Mouse (Mus musculus) heart, adult 2 months (tissue): ENCODE results near the gene Slco1a5. TPM values are rescaled to one million over a fixed set of nuclear protein-coding genes. Genes with fewer than 3 reads are reported as not detected.
"Not testable (repeated sequence)": the region's sequence is repeated elsewhere in the genome, so short reads cannot be mapped to it uniquely, and the experiment has no call there.

Source experiments
- DNase-seq, 2 experiments: peaks; one replicate each; pipeline ENCODE4 v3.0.0; 2021
- H3K27ac ChIP-seq: fragments of 200-600 bp; 2 replicates; pipeline ENCODE4 v1.8.1; 2022
- H3K27me3 ChIP-seq: fragments of 200-500 bp; 2 replicates; pipeline ENCODE4 v1.6.1; 2012; ENCODE audit warnings: mild to moderate bottlenecking, low read length, inconsistent platforms, mixed read lengths; ENCODE audit not compliant: control insufficient read depth, insufficient read depth
- H3K36me3 ChIP-seq: fragments of 200-500 bp; 2 replicates; pipeline ENCODE4 v1.6.1; 2012; ENCODE audit warnings: low read length, inconsistent platforms; ENCODE audit not compliant: control insufficient read depth, insufficient read depth
- H3K4me1 ChIP-seq: fragments of 200-500 bp; 2 replicates; pipeline ENCODE4 v1.6.1; 2011; ENCODE audit warnings: low read length; ENCODE audit not compliant: control insufficient read depth, insufficient read depth
- H3K4me3 ChIP-seq: fragments of 200-600 bp; 2 replicates; pipeline ENCODE4 v1.8.1; 2022
- H3K79me2 ChIP-seq: fragments of 200-500 bp; replicated peaks from 2 replicates; pipeline ENCODE4 v1.6.1; 2012; ENCODE audit warnings: mild to moderate bottlenecking, inconsistent platforms, low read length, moderate library complexity, mixed read lengths; ENCODE audit not compliant: control insufficient read depth, insufficient read depth
- H3K9ac ChIP-seq: fragments of 200-500 bp; 2 replicates; pipeline ENCODE4 v1.6.1; 2012; ENCODE audit warnings: low read depth, mild to moderate bottlenecking, control low read depth, inconsistent platforms, low read length, mixed read lengths
- CTCF ChIP-seq: fragments of 200-600 bp; IDR thresholded peaks from 2 replicates; pipeline ENCODE4 v1.8.1; 2022; ENCODE audit warnings: antibody characterized with exemption, mild to moderate bottlenecking, moderate library complexity
- EP300 ChIP-seq: fragments of 200-500 bp; IDR thresholded peaks from 2 replicates; pipeline ENCODE4 v1.6.1; 2011; ENCODE audit warnings: low read depth, low read length, control low read depth; ENCODE audit not compliant: insufficient read depth
- POLR2A ChIP-seq: fragments of 200-500 bp; IDR thresholded peaks from 2 replicates; pipeline ENCODE4 v1.6.1; 2011; ENCODE audit warnings: mild to moderate bottlenecking, low read depth, low read length, control low read depth; ENCODE audit not compliant: insufficient read depth
- WGBS: fragments of 180-500 bp; shearing (Covaris S2); methylation state at CpG from one replicate; pipeline ENCODE4 v1.1.7; 2018; 5-methylcytosine and 5-hydroxymethylcytosine counted together
- intact Hi-C: fragments of 180-260 bp; cut with DNase I; formaldehyde crosslinking; loops from one replicate; pipeline ENCODE4 v1.15.1; 2025
- polyA plus RNA-seq: library from polyadenylated mRNA; depleted of rRNA; stranded (reverse); fragments of >200 nt; gene quantifications from 2 replicates; pipeline ENCODE4 v1.2.3, GENCODE M21; 2012
- total RNA-seq, 2 experiments: library from RNA; stranded (reverse); gene quantifications; 2 replicates each; pipeline ENCODE4 v1.2.3; 2021

Gene Slco1a5
- total and polyA plus RNA-seq, 3 experiments, result 0.06 TPM; not detected in 2

DNA sequence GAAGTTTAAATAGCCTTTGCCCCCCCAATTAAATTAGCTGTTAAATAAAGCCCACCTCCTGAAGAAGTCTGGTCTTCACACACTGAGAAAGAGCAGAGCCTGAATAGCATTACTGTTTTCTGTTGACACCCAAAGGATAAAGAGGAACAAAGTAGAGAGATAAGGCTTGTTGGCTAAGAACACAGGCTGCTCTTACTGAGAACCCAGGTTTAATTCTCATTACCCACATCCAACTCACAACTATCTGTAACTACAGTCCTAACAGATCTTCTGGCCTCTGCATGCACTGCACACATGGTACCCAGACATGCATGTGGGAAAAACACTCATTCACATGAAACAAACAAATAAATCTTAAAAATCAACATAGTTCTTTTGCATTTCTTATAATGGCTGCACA is 5.7 kb downstream of the Slco1a5 start:
- intact Hi-C loops, result no loop called here
- Histone ChIP-seq H3K79me2 (no peaks in the 10 kb centered on the region), H3K36me3 (no peaks in the 10 kb centered on the region), H3K27me3 (no peaks in the 10 kb centered on the region), H3K4me3 (no peak overlapping the region), H3K4me1 (no peaks in the 10 kb centered on the region), H3K9ac (no peak overlapping the region), H3K27ac (no peak overlapping the region)
- TF ChIP-seq POLR2A, result no peak
- no peak for TF ChIP-seq CTCF
- TF ChIP-seq EP300, result no peak
- DNase-seq, result no peak

DNA sequence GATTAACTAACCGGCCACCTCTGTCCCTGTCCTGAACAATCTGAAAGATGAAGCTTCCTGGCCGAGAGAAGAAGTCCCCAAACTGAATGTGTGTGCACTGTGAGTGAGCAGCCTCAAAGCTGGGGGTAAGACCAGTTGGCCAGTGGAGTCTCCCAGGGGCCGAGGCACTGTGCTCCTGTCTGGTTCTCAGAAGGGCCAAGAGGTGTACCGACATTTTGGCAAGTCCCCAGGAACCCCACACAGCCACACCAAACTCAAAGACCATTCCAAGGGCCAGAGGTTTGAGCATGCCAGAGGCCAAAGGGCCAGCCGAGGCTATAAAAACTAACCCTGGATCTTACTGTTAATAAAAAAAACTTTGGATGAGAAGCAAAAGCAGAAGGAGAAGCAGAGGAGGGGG is 8.5 kb downstream of the Slco1a5 start:
- no peaks in the 10 kb centered on the region for H3K36me3 ChIP-seq
- H3K4me3 ChIP-seq, result no peak overlapping the region
- H3K27ac ChIP-seq, result no peak overlapping the region
- intact Hi-C loops, result no loop called here
- H3K9ac ChIP-seq, result no peak overlapping the region
- no peaks in the 10 kb centered on the region for H3K27me3 ChIP-seq
- H3K4me1 ChIP-seq, result no peaks in the 10 kb centered on the region
- TF ChIP-seq POLR2A, result no peak
- TF ChIP-seq EP300, result no peak
- no peak for TF ChIP-seq CTCF
- H3K79me2 ChIP-seq, result no peaks in the 10 kb centered on the region
- DNase-seq, result no peak
- 71% methylated on average over 5 of the region's 5 CpGs for WGBS

GRCm38 (mm10) chr6:142305076-142305475 is 17.7 kb downstream of the Slco1a5 start:
- Histone ChIP-seq H3K27me3 (no peaks in the 10 kb centered on the region), H3K79me2 (no peaks in the 10 kb centered on the region), H3K27ac (no peak overlapping the region), H3K36me3 (no peaks in the 10 kb centered on the region), H3K4me1 (no peaks in the 10 kb centered on the region), H3K4me3 (no peak overlapping the region), H3K9ac (no peak overlapping the region)
- TF ChIP-seq EP300 (no peak), POLR2A (no peak), CTCF (no peak)
- intact Hi-C loops, result no loop called here
- DNase-seq, result no peak

GRCm38 (mm10) chr6:142298098-142298497 is 24.7 kb downstream of the Slco1a5 start, which contains the start of gene Iapp:
Iapp (plus strand) TSS chr6:142298423.
- H3K4me1 ChIP-seq, result no peaks in the 10 kb centered on the region
- TF ChIP-seq EP300 (no peak), POLR2A (no peak), CTCF (no peak)
- H3K36me3 ChIP-seq, result no peaks in the 10 kb centered on the region
- no peaks in the 10 kb centered on the region for H3K27me3 ChIP-seq
- intact Hi-C loops, result no loop called here
- no peak within 1 kb of the TSS for H3K4me3 ChIP-seq
- WGBS, result 69% methylated on average over 4 of the region's 4 CpGs
- no peak within 1 kb of the TSS for H3K27ac ChIP-seq
- H3K79me2 ChIP-seq, result no peaks in the 10 kb centered on the region
- DNase-seq, result no peak
- no peak within 1 kb of the TSS for H3K9ac ChIP-seq

DNA sequence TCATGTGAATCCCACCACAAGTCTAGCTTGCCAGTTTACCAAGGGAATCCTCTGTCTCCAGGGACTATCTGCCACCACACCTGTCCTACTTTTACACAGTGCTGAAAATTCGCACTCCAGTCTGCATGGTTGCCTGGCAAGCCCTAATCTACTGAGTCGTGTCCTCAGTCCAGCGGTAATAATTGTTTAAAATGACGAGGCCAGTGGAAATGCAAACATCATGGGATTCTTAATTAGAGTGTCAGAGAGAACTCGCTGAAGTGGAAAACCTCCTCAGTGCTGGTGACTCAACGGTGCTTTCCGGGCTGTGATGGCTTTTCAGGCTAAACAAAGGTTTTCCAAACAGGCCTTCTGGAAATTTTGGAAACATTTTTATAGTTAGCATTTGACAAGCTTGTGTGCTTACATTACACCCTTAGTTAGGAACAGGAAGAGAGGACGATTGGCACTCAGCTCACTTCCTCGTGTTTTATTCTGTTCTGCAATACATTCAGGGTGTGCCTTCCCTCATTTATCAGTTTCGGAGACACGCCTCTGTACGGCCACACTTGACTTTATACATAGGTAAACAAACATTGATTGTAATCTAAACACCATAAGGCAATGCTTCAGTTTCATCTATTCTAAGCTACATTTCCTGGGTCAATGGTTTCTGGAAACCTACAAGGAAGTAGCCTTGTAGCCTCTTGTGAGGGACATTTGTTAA is 33.2 kb downstream of the Slco1a5 start:
- no peaks in the 10 kb centered on the region for H3K36me3 ChIP-seq
- no peaks in the 10 kb centered on the region for H3K27me3 ChIP-seq
- no peaks in the 10 kb centered on the region for H3K4me1 ChIP-seq
- TF ChIP-seq CTCF, result no peak
- TF ChIP-seq POLR2A, result no peak
- TF ChIP-seq EP300, result no peak
- H3K27ac ChIP-seq, result no peak overlapping the region
- H3K9ac ChIP-seq, result no peak overlapping the region
- WGBS, result 66% methylated on average over 12 of the region's 12 CpGs
- no peak overlapping the region for H3K4me3 ChIP-seq
- DNase-seq, result no peak
- H3K79me2 ChIP-seq, result no peaks in the 10 kb centered on the region
- intact Hi-C loops, result no loop called here

- Histone ChIP-seq H3K36me3 (no peaks in the 10 kb centered on the region), H3K9ac (no peak overlapping the region), H3K27me3 (no peaks in the 10 kb centered on the region), H3K27ac (no peak overlapping the region), H3K4me3 (no peak overlapping the region), H3K4me1 (no peaks in the 10 kb centered on the region), H3K79me2 (no peaks in the 10 kb centered on the region)
- no peak for TF ChIP-seq EP300
- TF ChIP-seq POLR2A, result no peak
- TF ChIP-seq CTCF, result no peak
- no peak for DNase-seq
- intact Hi-C loops, result no loop called here
- 19% methylated on average over 4 of the region's 4 CpGs for WGBS
Observed at GRCm38 (mm10) chr6:142275721-142276442, 46.9 kb downstream of the Slco1a5 start.

DNA sequence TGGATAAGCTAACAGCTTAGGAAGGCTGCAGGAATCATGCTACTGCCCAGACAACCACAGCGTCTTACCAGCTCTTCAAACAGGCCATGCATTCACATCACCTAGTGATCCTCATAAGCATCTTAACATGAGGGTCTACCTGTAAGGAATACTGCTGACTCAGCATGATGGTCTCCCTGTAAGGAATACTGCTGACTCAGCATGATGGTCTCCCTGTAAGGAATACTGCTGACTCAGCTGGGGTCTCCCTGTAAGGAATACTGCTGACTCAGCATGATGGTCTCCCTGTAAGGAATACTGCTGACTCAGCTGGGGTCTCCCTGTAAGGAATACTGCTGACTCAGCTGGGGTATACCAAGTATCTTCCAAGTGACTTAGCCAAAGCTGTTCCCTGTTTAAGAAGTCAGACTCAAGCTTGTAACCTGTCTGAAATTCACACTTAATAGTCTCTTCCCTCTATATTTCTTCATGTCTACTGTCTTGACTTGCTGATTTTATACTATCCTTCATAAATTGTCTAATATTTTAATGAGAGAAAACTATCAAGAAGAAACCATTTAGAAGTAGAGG is 72.0 kb downstream of the Slco1a5 start:
- H3K36me3 ChIP-seq, H3K27ac ChIP-seq, H3K9ac ChIP-seq, intact Hi-C loops, H3K4me1 ChIP-seq, H3K79me2 ChIP-seq, DNase-seq, H3K27me3 ChIP-seq, H3K4me3 ChIP-seq: not testable (repeated sequence)
- 90% methylated on average over 1 of the region's 1 CpGs for WGBS
